In the genomic region with DNA sequence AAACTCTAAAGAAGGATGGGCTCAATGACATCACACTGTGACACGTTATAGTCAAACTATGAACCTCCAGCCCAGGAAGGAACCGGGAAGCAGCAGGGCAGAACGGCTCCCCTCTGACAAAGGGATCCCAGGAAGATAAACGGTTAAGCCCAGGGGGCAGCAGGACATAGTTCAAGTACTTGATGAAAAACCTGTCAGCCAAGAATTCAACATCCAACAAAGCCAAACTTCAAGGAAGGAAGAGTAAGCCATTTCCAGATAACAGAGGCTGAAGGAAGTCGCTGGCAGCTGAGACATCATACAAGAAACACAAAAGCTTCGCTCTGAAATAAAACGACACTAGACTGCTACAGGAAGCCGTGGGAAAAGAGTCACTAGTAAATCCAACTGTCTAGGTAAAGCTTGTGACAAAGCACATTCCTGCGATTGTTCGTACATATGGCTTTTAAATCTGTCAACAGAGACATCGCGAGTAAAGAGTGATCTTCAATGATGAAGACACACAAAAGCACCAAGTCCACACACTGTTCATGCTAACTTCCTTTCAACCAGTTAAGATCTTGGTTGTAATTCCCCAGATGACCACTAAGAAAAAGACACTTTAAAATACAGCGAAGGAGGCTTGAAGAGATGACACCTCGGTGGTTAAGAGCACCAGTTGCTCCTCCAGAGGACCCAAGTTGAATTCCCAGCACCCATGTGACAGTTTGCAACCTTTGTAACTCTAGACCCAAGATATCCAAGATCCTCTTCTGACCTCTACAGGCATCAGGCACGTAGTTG, we compare ENCODE assay signal across 13 mouse cellular contexts. TPM values are rescaled to one million over a fixed set of nuclear protein-coding genes. Genes with fewer than 3 reads are reported as not detected.
DNase-seq lines count a peak whose midpoint lies in the region; ATAC-seq and TF ChIP-seq lines count a peak whose summit lies in the region.
"Had no signal": no experiment of that assay in that cellular context is flagged by ENCODE, and none has a peak within 500 bp of the region (broad histone marks: within the 10 kb centered on the region; RNA-seq: fewer than 3 reads in every experiment).

No protein-coding gene starts in this region.

- no peak for TF ChIP-seq POLR2A in lung, adult 2 months (IDR thresholded peaks at IDR 0.05; ENCODE audit: borderline replicate concordance, extremely low read depth, low read depth, low read length)

- H3K36me3 ChIP-seq in heart, embryonic 10.5 days: peaks cover 22% of the 10 kb centered on the region
- peaks cover 5% of the 10 kb centered on the region; the same call in 1 of the 2 replicates for H3K36me3 ChIP-seq in stomach, embryonic 15.5 days

- no peak overlapping the region for H3K4me3 ChIP-seq in heart, embryonic 10.5 days
- no peak overlapping the region for H3K4me3 ChIP-seq in lung, adult 2 months (replicated peaks; ENCODE audit: extremely low read depth, low read depth, low read length)
- H3K4me3 ChIP-seq in stomach, embryonic 15.5 days (replicated peaks): no peak overlapping the region
- H3K4me3 ChIP-seq: erythroblast, embryonic 14.5 days; liver, embryonic 13.5 days; neural tube, embryonic 13.5 days had no signal

- 0 out of 2 replicates have a peak overlapping the region, but pooled peaks have one; percentile 30 for H3K27ac ChIP-seq in heart, embryonic 10.5 days
- H3K27ac ChIP-seq in stomach, embryonic 15.5 days: 0 out of 2 replicates have a peak overlapping the region, but pooled peaks have one; percentile 2
- H3K27ac ChIP-seq: liver, embryonic 13.5 days; neural tube, embryonic 13.5 days had no signal

- H3K4me2 ChIP-seq in stomach, embryonic 15.5 days: no peak overlapping the region
- H3K4me2 ChIP-seq: liver, embryonic 13.5 days; neural tube, embryonic 13.5 days had no signal

- no peaks in the 10 kb centered on the region for H3K9me3 ChIP-seq in heart, embryonic 10.5 days
- no peaks in the 10 kb centered on the region for H3K9me3 ChIP-seq in stomach, embryonic 15.5 days
- H3K9me3 ChIP-seq: liver, embryonic 13.5 days had no signal

- TF ChIP-seq CTCF in lung, adult 2 months (IDR thresholded peaks at IDR 0.05; ENCODE audit: insufficient read depth, low read length): no peak

- no peaks in the 10 kb centered on the region for H3K27me3 ChIP-seq in heart, embryonic 10.5 days (ENCODE audit: insufficient read depth, poor library complexity, severe bottlenecking)
- H3K27me3 ChIP-seq in stomach, embryonic 15.5 days (replicated peaks): no peaks in the 10 kb centered on the region
- H3K27me3 ChIP-seq: CH12.LX; liver, embryonic 13.5 days; neural tube, embryonic 13.5 days had no signal

- no peak for DNase-seq in heart, embryonic 10.5 days (ENCODE audit: low spot score)
- no peak for DNase-seq in heart, adult 8-10 months (ENCODE audit: low spot score)
- DNase-seq in lung, postnatal 10 days: peak; percentile 41
- DNase-seq in lung, adult 2 months: no peak
- peak; percentile 66 for DNase-seq in kidney, adult 9 months
- DNase-seq in left cerebral cortex, postnatal 10 days (ENCODE audit: extremely low spot score in 1 of 2, low spot score in 2 of 2): no peak
- no peak for DNase-seq in urinary bladder, postnatal 36 days (ENCODE audit: low spot score in 2 of 2)
- DNase-seq: cerebellum, adult 18-20 months; liver, embryonic 13.5 days had no signal

- no peak overlapping the region for H3K9ac ChIP-seq in stomach, embryonic 15.5 days
- H3K9ac ChIP-seq: liver, embryonic 13.5 days; neural tube, embryonic 13.5 days had no signal

- H3K4me1 ChIP-seq in heart, embryonic 10.5 days: 0 out of 2 replicates have a peak, but pooled peaks cover 6% of the 10 kb centered on the region
- peaks cover 6% of the 10 kb centered on the region; the same call in 1 of the 2 replicates for H3K4me1 ChIP-seq in lung, adult 2 months (ENCODE audit: control insufficient read depth, insufficient read depth, low read length)
- no peaks in the 10 kb centered on the region for H3K4me1 ChIP-seq in stomach, embryonic 15.5 days

- no peak for ATAC-seq in stomach, embryonic 15.5 days (ENCODE audit: insufficient read depth, low FRiP score, low read depth)

- 57% methylated on average over 15 of the region's 15 CpGs for WGBS in heart, embryonic 10.5 days
- 34% methylated on average over 15 of the region's 15 CpGs for WGBS in lung, adult 2 months
- 40% methylated on average over 15 of the region's 15 CpGs for WGBS in stomach, embryonic 15.5 days

- intact Hi-C loops in left cerebral cortex, postnatal 10 days (cut with DNase I): no loop called here

RNA-seq across cellular contexts. Expression of gene Pccb, which starts 16.8 kb away (rescaled TPM):
- polyA plus RNA-seq in heart, embryonic 10.5 days (2016; fragmentation: Nextera tagmentation; extraction: Ambion mirVana): 15.7 and 19.0 TPM in 2 replicates
- 100 to 1,000 TPM; 105 to 121 (median 110) TPM for total RNA-seq in heart, adult 8-10 months (2022)
- 50.1 and 63.8 TPM in 2 replicates for polyA plus RNA-seq in lung, adult 2 months (2012; rRNA removed)
- polyA plus RNA-seq in stomach, embryonic 15.5 days (2015; fragmentation: Nextera tagmentation; extraction: Ambion mirVana): 24.6 and 26.3 TPM in 2 replicates
- total RNA-seq in left cerebral cortex, postnatal 10 days (2021): 10 to 100 TPM; 54.1 to 56.4 TPM

RNA-seq across cellular contexts. Expression of gene Msl2, which starts 56.0 kb away (rescaled TPM):
- polyA plus RNA-seq in heart, embryonic 10.5 days (2016; fragmentation: Nextera tagmentation; extraction: Ambion mirVana): 3.2 and 3.7 TPM in 2 replicates
- total RNA-seq in heart, adult 8-10 months (2022): 10 to 100 TPM; 30.6 to 35.1 (median 34.1) TPM
- 28.4 and 33.4 TPM in 2 replicates for polyA plus RNA-seq in lung, adult 2 months (2012; rRNA removed)
- 5.3 and 6.3 TPM in 2 replicates for polyA plus RNA-seq in stomach, embryonic 15.5 days (2015; fragmentation: Nextera tagmentation; extraction: Ambion mirVana)
- 10 to 100 TPM; 58.1 to 58.3 TPM for total RNA-seq in left cerebral cortex, postnatal 10 days (2021)

Comparison
In these comparisons a context has a peak if more than half of its experiments do, and no peak if none do; other contexts are left out.
1. DNase-seq: peak in lung, postnatal 10 days (single experiment) and kidney, adult 9 months (single experiment); none in heart, embryonic 10.5 days (single experiment), heart, adult 8-10 months (single experiment), lung, adult 2 months (single experiment), left cerebral cortex, postnatal 10 days (0 of 2) and urinary bladder, postnatal 36 days (0 of 2).